Mouse (Mus musculus) CH12.LX (cell line): ENCODE measurements around the gene Ckmt1. TPM values are rescaled to one million over a fixed set of nuclear protein-coding genes. Genes with fewer than 3 reads are reported as not detected.
A peak's percentile ranks its signal among the peaks of the same experiment; 100 is the strongest.

ENCODE experiments used
- DNase-seq: peaks from one replicate; pipeline ENCODE4 v3.0.0-alpha.2; 2013; ENCODE audit errors: extremely low read depth
- H3K27ac ChIP-seq: 2 replicates; pipeline ENCODE4 v1.5.1; 2012; ENCODE audit warnings: low read depth, mild to moderate bottlenecking, control low read depth, moderate library complexity; ENCODE audit not compliant: insufficient read depth
- H3K27me3 ChIP-seq: replicated peaks from 2 replicates; pipeline ENCODE3; 2012; ENCODE audit warnings: inconsistent platforms
- H3K36me3 ChIP-seq, 2 experiments: replicated peaks in 1 of 2; 2 replicates each; pipeline versions ENCODE3 to v1.6.1; 2012; ENCODE audit warnings: inconsistent platforms in 1 of 2, low read length in 1 of 2, mild to moderate bottlenecking in 1 of 2, mixed read lengths in 1 of 2, moderate library complexity in 1 of 2; ENCODE audit not compliant: control insufficient read depth in 1 of 2, insufficient read depth in 1 of 2
- H3K4me1 ChIP-seq, 2 experiments: 2 replicates each; pipeline ENCODE4 v1.6.1; 2012; ENCODE audit warnings: inconsistent platforms in 1 of 2, moderate library complexity in 1 of 2; ENCODE audit not compliant: insufficient read depth in 2 of 2, control insufficient read depth in 1 of 2
- H3K4me2 ChIP-seq: 2 replicates; pipeline ENCODE4 v1.6.1; 2012; ENCODE audit warnings: low read depth, mild to moderate bottlenecking, control low read depth; ENCODE audit not compliant: poor library complexity, insufficient read depth, severe bottlenecking
- H3K4me3 ChIP-seq, 3 experiments: fragments of 150-350 bp in 1 of 3; sonication (generic) in 1 of 3; replicated peaks in 1 of 3; 2 replicates each; pipeline versions ENCODE3 to v1.5.1; 2011 to 2012; ENCODE audit warnings: low read depth in 2 of 3, low read length in 2 of 3, mild to moderate bottlenecking in 2 of 3, moderate library complexity in 2 of 3, control low read depth in 1 of 3, improper control_type of control experiment in 1 of 3, inconsistent platforms in 1 of 3, mixed read lengths in 1 of 3; ENCODE audit not compliant: poor library complexity in 1 of 3
- H3K79me2 ChIP-seq: replicated peaks from 2 replicates; pipeline ENCODE4 v1.6.1; 2012; ENCODE audit warnings: mild to moderate bottlenecking, moderate library complexity; ENCODE audit not compliant: control insufficient read depth, poor library complexity, insufficient read depth, severe bottlenecking; ENCODE audit errors: extremely low read depth
- H3K9ac ChIP-seq: 2 replicates; pipeline ENCODE4 v1.6.1; 2012; ENCODE audit warnings: low read depth, mild to moderate bottlenecking, control low read depth, moderate library complexity; ENCODE audit not compliant: insufficient read depth
- H3K9me3 ChIP-seq: replicated peaks from 2 replicates; pipeline ENCODE3; 2012; ENCODE audit warnings: low read length, inconsistent platforms, mixed read lengths
- BHLHE40 ChIP-seq: IDR thresholded peaks from 2 replicates; pipeline ENCODE4 v1.6.1; 2011; ENCODE audit warnings: mild to moderate bottlenecking, low read depth, low read length, improper control_type of control experiment
- CHD2 ChIP-seq: IDR thresholded peaks from 2 replicates; pipeline ENCODE4 v1.6.1; 2011; ENCODE audit warnings: low read length, improper control_type of control experiment
- CTCF ChIP-seq, 2 experiments: IDR thresholded peaks in 1 of 2; conservative IDR thresholded peaks in 1 of 2; 2 replicates each; pipeline ENCODE4 v1.5.1; 2011 to 2012; ENCODE audit warnings: low read depth in 2 of 2, low read length in 2 of 2, improper control_type of control experiment in 1 of 2, inconsistent platforms in 1 of 2, mild to moderate bottlenecking in 1 of 2, moderate library complexity in 1 of 2
- E2F4 ChIP-seq: IDR thresholded peaks from 2 replicates; pipeline ENCODE4 v1.6.1; 2011; ENCODE audit warnings: low read depth, low read length, improper control_type of control experiment; ENCODE audit not compliant: insufficient replicate concordance
- ELF1 ChIP-seq: IDR thresholded peaks from 2 replicates; pipeline ENCODE4 v1.6.1; 2014; ENCODE audit warnings: low read depth, mild to moderate bottlenecking, inconsistent platforms, low read length, improper control_type of control experiment
- EP300 ChIP-seq: IDR thresholded peaks from 2 replicates; pipeline ENCODE4 v1.6.1; 2011; ENCODE audit warnings: low read length, improper control_type of control experiment
- ETS1 ChIP-seq: conservative IDR thresholded peaks from 2 replicates; pipeline ENCODE4 v1.6.1; 2012; ENCODE audit warnings: low read depth, mild to moderate bottlenecking, inconsistent platforms, low read length, improper control_type of control experiment, moderate library complexity
- GABPA ChIP-seq: IDR thresholded peaks from 2 replicates; pipeline ENCODE4 v1.6.1; 2012; ENCODE audit warnings: low read depth, low read length, improper control_type of control experiment, inconsistent platforms; ENCODE audit not compliant: insufficient replicate concordance
- HCFC1 ChIP-seq: IDR thresholded peaks from 2 replicates; pipeline ENCODE4 v1.6.1; 2012; ENCODE audit warnings: low read depth, mild to moderate bottlenecking, inconsistent platforms, low read length, improper control_type of control experiment
- JUND ChIP-seq: conservative IDR thresholded peaks from 2 replicates; pipeline ENCODE4 v1.6.1; 2011; ENCODE audit warnings: low read depth, low read length, improper control_type of control experiment
- KAT2A ChIP-seq: IDR thresholded peaks from 2 replicates; pipeline ENCODE4 v1.6.1; 2012; ENCODE audit warnings: low read length, improper control_type of control experiment, inconsistent platforms; ENCODE audit not compliant: insufficient replicate concordance
- MAFK ChIP-seq: IDR thresholded peaks from 2 replicates; pipeline ENCODE4 v1.6.1; 2011; ENCODE audit warnings: low read length, improper control_type of control experiment; ENCODE audit not compliant: insufficient replicate concordance
- MAZ ChIP-seq: IDR thresholded peaks from 2 replicates; pipeline ENCODE4 v1.6.1; 2012; ENCODE audit warnings: low read depth, mild to moderate bottlenecking, inconsistent platforms, low read length, improper control_type of control experiment, moderate library complexity
- MEF2A ChIP-seq: IDR thresholded peaks from 2 replicates; pipeline ENCODE4 v1.6.1; 2014; ENCODE audit warnings: low read depth, mild to moderate bottlenecking, inconsistent platforms, low read length, improper control_type of control experiment, borderline replicate concordance
- MXI1 ChIP-seq: IDR thresholded peaks from 2 replicates; pipeline ENCODE4 v1.6.1; 2011; ENCODE audit warnings: mild to moderate bottlenecking, low read depth, low read length, improper control_type of control experiment
- MYC ChIP-seq: IDR thresholded peaks from 2 replicates; pipeline ENCODE4 v1.6.1; 2011; ENCODE audit warnings: low read depth, mild to moderate bottlenecking, improper control_type of control experiment, low read length
- NELFE ChIP-seq: IDR thresholded peaks from 2 replicates; pipeline ENCODE4 v1.6.1; 2011; ENCODE audit warnings: low read depth, low read length, improper control_type of control experiment
- NRF1 ChIP-seq: IDR thresholded peaks from 2 replicates; pipeline ENCODE4 v1.6.1; 2014; ENCODE audit warnings: low read depth, mild to moderate bottlenecking, inconsistent platforms, low read length, improper control_type of control experiment, moderate library complexity
- PAX5 ChIP-seq: IDR thresholded peaks from 2 replicates; pipeline ENCODE4 v1.6.1; 2012; ENCODE audit warnings: low read length, inconsistent platforms, mixed read lengths
- POLR2A ChIP-seq: IDR thresholded peaks from 2 replicates; pipeline ENCODE4 v1.6.1; 2011; ENCODE audit warnings: low read depth, mild to moderate bottlenecking, improper control_type of control experiment, low read length
- POLR2AphosphoS2 ChIP-seq: IDR thresholded peaks from 2 replicates; pipeline ENCODE4 v1.6.1; 2011; ENCODE audit warnings: low read depth, low read length, improper control_type of control experiment
- RAD21 ChIP-seq: IDR thresholded peaks from 2 replicates; pipeline ENCODE4 v1.6.1; 2011; ENCODE audit warnings: low read depth, mild to moderate bottlenecking, low read length, improper control_type of control experiment, moderate library complexity
- RCOR1 ChIP-seq: conservative IDR thresholded peaks from 2 replicates; pipeline ENCODE4 v1.6.1; 2012; ENCODE audit warnings: low read depth, mild to moderate bottlenecking, inconsistent platforms, low read length, improper control_type of control experiment
- SMC3 ChIP-seq: IDR thresholded peaks from 2 replicates; pipeline ENCODE4 v1.6.1; 2011; ENCODE audit warnings: low read depth, low read length, improper control_type of control experiment
- TCF12 ChIP-seq: IDR thresholded peaks from 2 replicates; pipeline ENCODE4 v1.6.1; 2014; ENCODE audit warnings: low read depth, mild to moderate bottlenecking, inconsistent platforms, low read length, improper control_type of control experiment
- UBTF ChIP-seq: IDR thresholded peaks from 2 replicates; pipeline ENCODE4 v1.6.1; 2012; ENCODE audit warnings: low read depth, mild to moderate bottlenecking, inconsistent platforms, low read length, improper control_type of control experiment, moderate library complexity
- USF1 ChIP-seq: IDR thresholded peaks from 2 replicates; pipeline ENCODE4 v1.6.1; 2014; ENCODE audit warnings: low read depth, mild to moderate bottlenecking, inconsistent platforms, low read length, improper control_type of control experiment
- USF2 ChIP-seq: conservative IDR thresholded peaks from 2 replicates; pipeline ENCODE4 v1.6.1; 2011; ENCODE audit warnings: low read depth, low read length, improper control_type of control experiment
- ZKSCAN1 ChIP-seq: IDR thresholded peaks from 2 replicates; pipeline ENCODE4 v1.6.1; 2012; ENCODE audit warnings: low read depth, inconsistent platforms, low read length, improper control_type of control experiment, borderline replicate concordance
- ZMIZ1 ChIP-seq: IDR thresholded peaks from 2 replicates; pipeline ENCODE4 v1.6.1; 2012; ENCODE audit warnings: low read depth, mild to moderate bottlenecking, inconsistent platforms, low read length, improper control_type of control experiment
- ZNF384 ChIP-seq: IDR thresholded peaks from 2 replicates; pipeline ENCODE4 v1.6.1; 2012; ENCODE audit warnings: low read depth, low read length, improper control_type of control experiment, inconsistent platforms
- dilution Hi-C: fragments of 300-500 bp; cut with MboI; formaldehyde crosslinking; loops from 2 replicates; pipeline ENCODE4 v1.14.3; 2020; ENCODE audit warnings: low sequenced_read_pairs; ENCODE audit not compliant: extremely low pct_unique_long_range_greater_than_20kb, extremely low pct_ligation_motif_present
- in situ Hi-C: fragments of 300-500 bp; cut with MboI; formaldehyde crosslinking; loops from 3 replicates; pipeline ENCODE4 v1.14.3; 2019; ENCODE audit warnings: low sequenced_read_pairs, low pct_ligation_motif_present, low pct_unique_long_range_greater_than_20kb, mixed read lengths
- polyA plus RNA-seq: library from polyadenylated mRNA; unstranded; fragments of >175 nt; gene quantifications from 2 replicates; pipeline ENCODE4 v1.2.1, GENCODE M21; 2012; ENCODE audit warnings: low read depth; ENCODE audit not compliant: insufficient read length
- total RNA-seq, 2 experiments: library from RNA; depleted of rRNA; stranded (reverse); fragments of 300-350 nt in 1 of 2; fragments of >200 nt in 1 of 2; gene quantifications; 2 replicates each; pipeline ENCODE4 v1.2.3; 2012 to 2014

Gene Ckmt1
- total and polyA plus RNA-seq, 3 experiments: 2.6 to 3.9 TPM; not detected in 1

- Histone ChIP-seq H3K4me1 (peaks cover 9 to 18% of the 10 kb centered on the region in 2 experiments), H3K9ac (peak overlapping the region; percentile 74), H3K4me2 (peak overlapping the region; percentile 79), H3K27me3 (peaks cover 37% of the 10 kb centered on the region), H3K4me3 (peak overlapping the region; percentile 76 to 81 (median 80)), H3K9me3 (no peaks in the 10 kb centered on the region), H3K79me2 (no peaks in the 10 kb centered on the region), H3K27ac (no peak overlapping the region), H3K36me3 (peaks cover 8 to 15% of the 10 kb centered on the region in 2 experiments)
- dilution Hi-C loops (no loop called here), in situ Hi-C loops (no loop called here)
- no peak for TF ChIP-seq MXI1
- TF ChIP-seq RCOR1: no peak
- TF ChIP-seq HCFC1: no peak
- TF ChIP-seq E2F4: no peak
- TF ChIP-seq ETS1: no peak
- TF ChIP-seq BHLHE40: no peak
- TF ChIP-seq EP300: no peak
- no peak for TF ChIP-seq MAFK
- TF ChIP-seq TCF12: no peak
- TF ChIP-seq PAX5: no peak
- TF ChIP-seq JUND: no peak
- no peak for TF ChIP-seq MYC
- TF ChIP-seq POLR2A: no peak
- TF ChIP-seq USF1: no peak
- TF ChIP-seq ZNF384: no peak
- TF ChIP-seq USF2: no peak
- DNase-seq: no peak
Measured at GRCm38 (mm10) chr2:121354378-121354777, 3.1 kb upstream of the Ckmt1 start.

- no peaks in the 10 kb centered on the region for H3K9me3 ChIP-seq
- in situ Hi-C loops: no loop called here
- no peak for TF ChIP-seq ZKSCAN1
- TF ChIP-seq MYC: no peak
- no peak for TF ChIP-seq RCOR1
- no peak for TF ChIP-seq JUND
- no peak; the same call in 1 of the 2 replicates for TF ChIP-seq MEF2A
- TF ChIP-seq NELFE: 0 out of 2 replicates have a peak, but pooled peaks have one; percentile 8
- no peak for TF ChIP-seq GABPA
- TF ChIP-seq NRF1: peak; percentile 67
- TF ChIP-seq POLR2AphosphoS2: no peak
- TF ChIP-seq ELF1: peak; percentile 55
- TF ChIP-seq CTCF (conservative IDR thresholded peaks at IDR 0.05 in 1 of 2, IDR thresholded peaks at IDR 0.05 in 1 of 2; ENCODE audit: low read depth in 2 of 2, low read length in 2 of 2): peak; percentile 57 to 89
- no peak for TF ChIP-seq ETS1
- no peak; the same call in 1 of the 2 replicates for TF ChIP-seq ZMIZ1
- peak; percentile 58 for TF ChIP-seq SMC3
- 0 out of 2 replicates have a peak, but pooled peaks have one; percentile 57 for TF ChIP-seq KAT2A
- TF ChIP-seq CHD2: peak; percentile 76
- no peak for TF ChIP-seq PAX5
- TF ChIP-seq USF1: peak; percentile 56
- TF ChIP-seq ZNF384: no peak
- TF ChIP-seq MAZ: no peak; the same call in 1 of the 2 replicates
- TF ChIP-seq UBTF: no peak
- peak; percentile 64 for TF ChIP-seq RAD21
- no peak for TF ChIP-seq USF2
Measured at GRCm38 (mm10) chr2:121354820-121355592, 2.5 kb upstream of the Ckmt1 start, which contains the start of gene Ppip5k1. TSS of gene Ppip5k1 (minus strand) at chr2:121355396.

More at GRCm38 (mm10) chr2:121354820-121355592, 2.5 kb upstream of the Ckmt1 start, which contains the start of gene Ppip5k1:
- H3K27ac ChIP-seq: no peak within 1 kb of the TSS
- H3K9ac ChIP-seq: peak within 1 kb of the TSS; percentile 74
- peak within 1 kb of the TSS; percentile 79 for H3K4me2 ChIP-seq
- no peaks in the 10 kb centered on the region for H3K79me2 ChIP-seq
- H3K4me1 ChIP-seq: peaks cover 9 to 18% of the 10 kb centered on the region in 2 experiments
- H3K36me3 ChIP-seq: peaks cover 5 to 8% of the 10 kb centered on the region in 2 experiments
- DNase-seq: peak; percentile 94
- peak within 1 kb of the TSS; percentile 76 to 81 (median 80) for H3K4me3 ChIP-seq
- dilution Hi-C loops: no loop called here
- peaks cover 43% of the 10 kb centered on the region for H3K27me3 ChIP-seq
